Mouse (Mus musculus) kidney, adult 9 months (tissue): ENCODE results near the gene Kansl1.

Experiments used
- DNase-seq: peaks from one replicate; pipeline ENCODE4 v3.0.0; 2022

Kansl1 gene

DNA sequence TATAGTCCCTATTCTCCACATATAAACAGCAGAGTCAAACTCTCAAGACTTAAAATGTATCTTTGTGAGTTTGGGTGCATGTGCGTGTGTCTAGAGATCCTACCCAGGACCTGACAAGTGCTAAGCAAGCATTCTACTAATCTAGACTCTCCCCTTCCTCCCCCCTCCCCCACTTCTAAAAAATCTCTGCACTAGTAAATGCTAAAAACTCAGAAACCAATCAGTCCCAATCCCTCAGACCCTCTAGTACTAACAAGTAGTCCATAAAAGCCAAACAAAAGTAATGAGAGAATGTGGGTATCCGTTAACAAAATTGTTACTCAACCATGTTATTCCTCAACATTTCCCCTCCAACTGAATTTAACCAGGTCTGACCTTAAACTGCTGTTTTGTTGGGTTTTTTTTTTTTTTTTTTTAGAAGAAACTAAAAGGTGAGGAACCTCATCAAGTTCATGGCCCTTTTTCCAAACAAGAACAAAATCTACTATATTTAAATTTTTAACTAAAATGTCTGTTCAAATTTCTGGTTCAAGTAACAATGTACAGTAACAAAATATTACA, 32.2 kb downstream of the Kansl1 start:
- no peak for DNase-seq

DNA sequence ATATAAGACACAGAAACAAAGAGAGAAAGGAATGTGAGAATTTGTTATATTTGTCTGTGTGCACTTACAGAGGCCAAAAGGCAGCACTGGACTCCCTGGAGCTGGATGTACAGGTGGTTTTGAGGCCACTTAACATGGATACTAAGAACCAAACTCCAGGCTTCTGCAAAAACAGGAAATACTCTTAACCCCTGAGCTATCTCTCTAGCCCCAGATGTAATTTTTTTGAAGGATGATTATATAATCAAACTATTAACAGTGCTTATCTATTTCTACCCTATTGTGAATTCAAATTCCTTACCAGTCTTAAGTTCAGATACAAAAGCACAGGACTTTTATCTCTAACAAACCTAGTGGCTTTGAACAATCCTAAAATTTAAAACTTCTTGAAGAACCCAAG, 32.9 kb downstream of the Kansl1 start:
- no peak for DNase-seq

DNA sequence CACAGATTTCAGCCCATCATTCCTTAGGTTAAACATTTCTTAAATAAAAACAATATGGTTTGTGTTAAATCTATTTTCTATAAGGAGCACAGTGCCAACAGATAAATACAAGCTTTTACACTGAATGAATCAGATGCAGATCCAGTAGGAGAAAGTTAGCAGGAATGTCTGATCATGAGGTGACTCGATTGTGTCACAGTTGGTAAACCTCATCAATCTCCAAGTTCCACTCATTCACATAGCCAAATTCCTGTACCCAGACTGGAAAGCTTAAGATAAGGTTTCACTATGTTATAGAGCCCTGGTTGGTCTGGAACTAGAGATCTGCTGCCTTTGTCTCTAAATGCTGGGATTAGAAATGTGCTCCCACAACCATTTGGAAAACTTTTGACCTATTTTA, 33.5 kb downstream of the Kansl1 start:
- DNase-seq = no peak

DNA sequence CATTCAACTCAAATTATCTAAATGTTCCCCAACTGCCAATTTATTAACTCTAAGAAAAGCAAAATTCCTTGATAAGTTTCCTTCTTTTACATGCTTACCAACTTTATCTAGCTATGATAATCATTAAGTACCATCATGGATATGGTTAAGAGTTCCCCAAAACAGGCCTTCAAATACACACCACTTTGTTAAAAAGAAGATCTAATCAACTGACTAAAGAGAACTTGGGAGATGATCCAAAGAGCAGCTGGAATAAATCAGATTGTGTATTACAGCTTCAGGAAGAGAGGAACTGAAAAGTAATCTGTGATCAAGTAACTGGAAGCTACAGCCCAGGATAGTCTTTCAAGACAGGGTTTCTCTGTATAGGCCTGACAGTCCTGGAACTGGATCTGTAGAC, 36.4 kb downstream of the Kansl1 start:
- DNase-seq = no peak

GRCm38 (mm10) chr11:104431807-104432206, 36.9 kb downstream of the Kansl1 start:
- no peak for DNase-seq

- DNase-seq = peak; percentile 34
Measured at GRCm38 (mm10) chr11:104424727-104425416, 43.8 kb downstream of the Kansl1 start.

DNA sequence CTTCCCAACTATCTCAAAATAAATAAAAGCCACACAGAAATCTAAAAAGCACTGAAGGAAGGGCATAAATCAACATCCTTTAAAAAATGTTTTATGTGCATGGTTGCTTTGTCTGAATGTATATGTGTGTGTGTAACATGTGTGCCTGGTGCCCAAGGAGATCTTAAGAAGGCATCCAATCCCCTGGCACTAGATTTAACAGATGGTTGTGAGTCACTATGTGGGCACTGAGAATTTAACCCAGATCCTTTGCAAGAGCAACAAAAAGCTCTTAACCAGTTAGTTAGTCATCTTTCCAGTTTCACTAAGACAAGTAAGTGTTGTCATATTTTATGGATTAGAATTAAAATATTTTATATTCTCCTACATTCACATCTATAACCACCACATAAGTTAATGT, 56.4 kb downstream of the Kansl1 start:
- no peak for DNase-seq

DNA sequence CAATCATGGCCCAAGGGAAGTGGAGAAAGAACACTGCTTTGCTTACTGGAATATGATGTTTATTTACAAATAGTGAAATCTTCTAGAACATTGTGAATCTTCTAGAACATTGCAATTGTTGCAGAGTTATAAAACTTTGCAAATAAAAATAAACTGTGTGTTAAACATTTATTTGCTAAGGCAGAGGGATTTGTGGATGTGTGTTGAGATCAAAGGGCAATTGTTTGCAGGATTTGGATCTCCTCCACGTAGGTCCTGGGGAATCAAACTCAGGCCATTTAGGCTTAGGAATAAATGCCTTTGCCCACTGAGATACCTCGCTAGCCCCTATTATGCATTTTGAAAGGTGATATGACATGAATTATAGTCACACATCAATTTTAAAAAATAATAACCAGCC, 61.3 kb downstream of the Kansl1 start:
- DNase-seq = peak; percentile 64

DNA sequence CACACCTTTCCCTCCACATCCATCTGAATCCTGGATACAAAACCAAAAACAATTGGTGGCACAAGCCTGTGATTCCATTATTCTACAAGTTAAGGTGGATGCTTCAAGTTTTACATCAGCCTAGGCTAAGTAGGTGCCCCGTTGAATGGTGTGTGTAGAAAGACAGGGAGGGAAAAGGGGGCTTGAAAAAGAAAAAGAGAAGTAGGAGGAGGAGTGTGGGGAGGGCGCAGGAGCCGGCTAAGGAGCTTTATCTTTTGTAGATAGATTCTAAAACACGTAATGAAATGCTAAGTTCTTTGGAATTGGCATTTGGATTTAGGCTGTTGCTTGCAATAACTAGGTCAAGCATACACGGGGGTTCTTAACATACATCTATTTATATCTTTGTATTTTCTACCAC, 67.7 kb downstream of the Kansl1 start:
- DNase-seq = no peak

GRCm38 (mm10) chr11:104399459-104400216, 69.0 kb downstream of the Kansl1 start:
- DNase-seq = peak; percentile 27

- no peak for DNase-seq
Measured at GRCm38 (mm10) chr11:104395648-104396047, 73.0 kb downstream of the Kansl1 start.

DNA sequence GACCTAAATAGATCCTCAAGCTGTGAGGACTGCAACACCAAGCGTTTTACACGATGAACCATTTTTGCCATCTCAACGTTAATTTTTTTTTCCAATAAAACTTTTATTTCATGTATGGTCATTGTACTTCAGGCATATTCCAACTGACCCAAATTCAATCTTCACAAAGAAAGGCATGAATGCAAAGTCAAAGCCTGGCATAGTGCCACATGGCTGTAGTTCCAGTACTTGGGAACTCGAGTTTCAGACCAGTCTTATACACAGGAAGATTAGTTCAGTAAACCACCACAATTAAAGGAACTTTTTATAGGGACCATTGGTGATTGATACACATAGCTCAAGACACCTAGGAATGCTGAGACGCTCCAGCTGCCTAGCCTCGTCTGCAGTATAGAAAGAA, 75.5 kb downstream of the Kansl1 start:
- DNase-seq = peak; percentile 26

GRCm38 (mm10) chr11:104392153-104392552, 76.5 kb downstream of the Kansl1 start:
- no peak for DNase-seq

- DNase-seq = no peak
Measured at GRCm38 (mm10) chr11:104387284-104387683, 81.4 kb downstream of the Kansl1 start.

DNA sequence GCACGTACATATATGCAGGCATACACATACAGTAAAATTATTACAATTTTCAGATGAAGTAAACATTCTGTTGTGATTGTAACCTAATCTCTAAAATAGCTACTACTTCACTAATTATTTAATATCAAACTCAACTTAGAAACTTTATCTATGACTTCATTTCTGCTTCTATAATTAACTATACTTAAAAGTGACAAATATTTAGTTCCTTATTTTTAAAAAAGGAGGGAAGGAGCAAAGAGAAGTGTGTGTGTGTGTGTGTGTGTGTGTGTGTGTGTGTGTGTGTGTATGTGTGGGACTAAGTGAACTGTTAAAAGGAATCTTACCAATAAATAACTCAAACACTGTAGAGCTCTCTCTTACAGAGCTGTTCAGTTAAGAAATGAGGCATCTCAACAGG, 82.1 kb downstream of the Kansl1 start:
- DNase-seq = no peak

- DNase-seq = no peak
Measured at GRCm38 (mm10) chr11:104383167-104383810, 85.4 kb downstream of the Kansl1 start.

DNA sequence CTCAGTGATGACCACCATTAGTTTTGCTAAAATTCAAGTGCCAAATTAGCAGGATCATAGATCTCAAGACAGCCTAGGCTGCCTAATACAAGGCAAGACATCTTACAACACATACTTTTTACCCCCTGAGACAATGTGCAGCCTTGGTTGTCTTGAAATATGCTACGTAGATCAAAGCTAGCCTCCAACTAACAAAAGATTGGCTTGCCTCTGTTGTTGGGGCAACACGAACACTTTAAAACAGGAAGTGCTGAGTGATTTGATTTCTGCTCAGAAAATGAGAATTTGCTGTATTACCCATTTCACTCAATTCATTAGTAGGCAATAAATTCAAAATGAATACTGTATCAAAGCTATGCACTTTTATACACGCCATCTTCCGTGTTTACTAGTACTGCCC, 86.8 kb downstream of the Kansl1 start:
- DNase-seq = no peak

DNA sequence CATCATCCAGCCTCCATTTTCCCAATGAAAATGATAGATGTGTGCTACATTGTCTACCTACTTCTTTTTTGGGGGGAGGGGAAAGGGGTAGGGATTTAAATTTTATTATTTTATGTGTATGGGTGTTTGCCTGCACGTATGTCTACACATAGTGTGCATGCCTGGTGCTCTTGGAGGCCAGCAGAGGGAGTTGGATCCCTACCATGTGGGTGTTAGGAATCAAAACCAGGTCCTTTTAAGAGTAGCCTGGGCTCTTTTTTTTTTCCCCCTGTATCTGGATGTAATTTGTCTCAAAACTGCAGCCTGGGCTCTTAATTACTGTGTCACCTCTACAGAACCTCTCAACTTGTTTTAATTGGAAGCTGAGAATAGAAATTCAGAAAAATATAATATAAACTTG, 89.0 kb downstream of the Kansl1 start:
- DNase-seq = peak; percentile 27

GRCm38 (mm10) chr11:104376291-104376690, 92.4 kb downstream of the Kansl1 start:
- DNase-seq = no peak

GRCm38 (mm10) chr11:104367486-104368190, 101.0 kb downstream of the Kansl1 start:
- no peak for DNase-seq

DNA sequence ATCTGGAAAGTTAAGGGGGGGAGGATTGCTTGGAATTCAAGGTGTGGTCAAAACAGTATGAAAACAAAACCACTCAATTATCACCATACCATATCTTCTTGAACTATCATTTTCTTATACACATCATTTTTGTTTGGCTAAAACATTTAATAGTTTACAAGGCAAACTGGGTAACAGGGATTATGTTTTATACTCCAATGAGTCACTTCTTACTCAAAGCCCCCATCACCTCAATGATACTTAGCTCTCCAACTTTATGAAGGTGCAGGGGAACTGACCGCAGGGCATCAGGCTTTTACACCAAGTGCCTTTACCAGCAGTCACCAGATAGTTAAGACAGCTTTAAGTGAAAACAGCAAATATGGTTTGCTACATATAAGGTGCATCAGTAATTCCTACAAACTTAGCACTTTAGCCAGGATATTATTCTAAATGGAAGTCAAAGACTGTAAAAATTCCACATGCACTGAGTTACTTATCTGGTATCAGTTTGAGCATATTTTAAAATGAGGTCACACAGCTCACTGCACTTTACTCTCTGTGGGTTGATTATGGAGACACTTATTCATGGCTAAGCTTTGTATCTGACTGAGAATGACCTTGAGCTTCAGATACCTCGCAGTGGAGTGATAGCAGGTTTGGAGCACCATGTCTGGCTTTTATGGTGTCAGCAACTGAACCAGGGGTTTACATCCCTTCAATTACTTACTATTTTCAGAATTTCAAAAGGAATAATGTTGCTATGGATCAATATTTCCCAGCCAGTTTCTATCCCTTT, 104.6 kb downstream of the Kansl1 start:
- DNase-seq = no peak

- no peak for DNase-seq
Measured at GRCm38 (mm10) chr11:104362704-104363103, 106.0 kb downstream of the Kansl1 start.
